Mouse (Mus musculus): ENCODE data around the gene Nt5dc2. TPM values are rescaled to one million over a fixed set of nuclear protein-coding genes. Genes with fewer than 3 reads are reported as not detected.

Nt5dc2 gene
- total RNA-seq (2014; fragmentation: Nextera tagmentation) (213 and 233 TPM in 2 replicates), total RNA-seq (2017) (136 and 175 TPM in 2 replicates), polyA plus RNA-seq (2012) (381 and 572 TPM in 2 replicates)

GRCm38 (mm10) chr14:31130236-31131220, at the start of gene Nt5dc2:
Nt5dc2 (plus strand) TSS chr14:31131053.
- H3K9me3 ChIP-seq (replicated peaks): no peaks in the 10 kb centered on the region
- DNase-seq (ENCODE audit: low spot score): peak; percentile 87
- TF ChIP-seq POLR2AphosphoS5 (IDR thresholded peaks at IDR 0.05; ENCODE audit: insufficient replicate concordance, low read depth, low read length) (no peak), CTCF (IDR thresholded peaks at IDR 0.05; ENCODE audit: low read depth, low read length) (no peak), GATA2 (IDR thresholded peaks at IDR 0.05; ENCODE audit: borderline replicate concordance, low read depth, low read length) (no peak), GATA1 (IDR thresholded peaks at IDR 0.05; ENCODE audit: borderline replicate concordance, low read length) (no peak), TAL1 (conservative IDR thresholded peaks at IDR 0.05; ENCODE audit: low read depth, low read length) (no peak)
- peak within 1 kb of the TSS; percentile 97 for H3K4me3 ChIP-seq (ENCODE audit: low read depth, low read length)
- peaks cover 78% of the 10 kb centered on the region for H3K4me1 ChIP-seq (ENCODE audit: insufficient read depth, low read depth, low read length)
- 0 out of 2 replicates have a peak, but pooled peaks have one; percentile 6 for ATAC-seq (ENCODE audit: extremely low read depth, insufficient number of reproducible peaks, low FRiP score, poor library complexity, severe bottlenecking)
- no peaks in the 10 kb centered on the region for H3K27me3 ChIP-seq (ENCODE audit: insufficient read depth, low read length)
- peaks cover 49% of the 10 kb centered on the region for H3K36me3 ChIP-seq (replicated peaks)

- Histone ChIP-seq H3K4me1 (ENCODE audit: insufficient read depth, low read depth, low read length) (peaks cover 51% of the 10 kb centered on the region), H3K36me3 (replicated peaks) (peaks cover 59% of the 10 kb centered on the region), H3K27me3 (ENCODE audit: insufficient read depth, low read length) (no peaks in the 10 kb centered on the region), H3K9me3 (replicated peaks) (no peaks in the 10 kb centered on the region), H3K4me3 (ENCODE audit: low read depth, low read length) (no peak overlapping the region)
- ATAC-seq (ENCODE audit: extremely low read depth, insufficient number of reproducible peaks, low FRiP score, poor library complexity, severe bottlenecking): no peak
- TF ChIP-seq POLR2AphosphoS5 (IDR thresholded peaks at IDR 0.05; ENCODE audit: insufficient replicate concordance, low read depth, low read length): no peak
- TF ChIP-seq GATA2 (IDR thresholded peaks at IDR 0.05; ENCODE audit: borderline replicate concordance, low read depth, low read length): no peak
- no peak for TF ChIP-seq CTCF (IDR thresholded peaks at IDR 0.05; ENCODE audit: low read depth, low read length)
- TF ChIP-seq GATA1 (IDR thresholded peaks at IDR 0.05; ENCODE audit: borderline replicate concordance, low read length): no peak
- TF ChIP-seq TAL1 (conservative IDR thresholded peaks at IDR 0.05; ENCODE audit: low read depth, low read length): no peak
- DNase-seq (ENCODE audit: low spot score): no peak
These were observed 49.7 kb upstream of the Nt5dc2 start for GRCm38 (mm10) chr14:31081147-31081546.

GRCm38 (mm10) chr14:31087433-31087832, 43.4 kb upstream of the Nt5dc2 start:
- peaks cover 75% of the 10 kb centered on the region for H3K36me3 ChIP-seq (replicated peaks)
- no peak overlapping the region for H3K4me3 ChIP-seq (ENCODE audit: low read depth, low read length)
- no peaks in the 10 kb centered on the region for H3K27me3 ChIP-seq (ENCODE audit: insufficient read depth, low read length)
- ATAC-seq (ENCODE audit: extremely low read depth, insufficient number of reproducible peaks, low FRiP score, poor library complexity, severe bottlenecking) (no peak), DNase-seq (ENCODE audit: low spot score) (no peak)
- H3K4me1 ChIP-seq (ENCODE audit: insufficient read depth, low read depth, low read length): peaks cover 19% of the 10 kb centered on the region
- TF ChIP-seq CTCF (IDR thresholded peaks at IDR 0.05; ENCODE audit: low read depth, low read length) (no peak), GATA1 (IDR thresholded peaks at IDR 0.05; ENCODE audit: borderline replicate concordance, low read length) (no peak), GATA2 (IDR thresholded peaks at IDR 0.05; ENCODE audit: borderline replicate concordance, low read depth, low read length) (no peak), TAL1 (conservative IDR thresholded peaks at IDR 0.05; ENCODE audit: low read depth, low read length) (no peak), POLR2AphosphoS5 (IDR thresholded peaks at IDR 0.05; ENCODE audit: insufficient replicate concordance, low read depth, low read length) (no peak)
- H3K9me3 ChIP-seq (replicated peaks): no peaks in the 10 kb centered on the region

GRCm38 (mm10) chr14:31088515-31088914, 42.3 kb upstream of the Nt5dc2 start:
- H3K9me3 ChIP-seq (replicated peaks): no peaks in the 10 kb centered on the region
- DNase-seq (ENCODE audit: low spot score) (no peak), ATAC-seq (ENCODE audit: extremely low read depth, insufficient number of reproducible peaks, low FRiP score, poor library complexity, severe bottlenecking) (no peak)
- TF ChIP-seq CTCF (IDR thresholded peaks at IDR 0.05; ENCODE audit: low read depth, low read length): no peak
- no peak for TF ChIP-seq GATA2 (IDR thresholded peaks at IDR 0.05; ENCODE audit: borderline replicate concordance, low read depth, low read length)
- TF ChIP-seq POLR2AphosphoS5 (IDR thresholded peaks at IDR 0.05; ENCODE audit: insufficient replicate concordance, low read depth, low read length): no peak
- TF ChIP-seq TAL1 (conservative IDR thresholded peaks at IDR 0.05; ENCODE audit: low read depth, low read length): no peak
- TF ChIP-seq GATA1 (IDR thresholded peaks at IDR 0.05; ENCODE audit: borderline replicate concordance, low read length): no peak
- H3K4me3 ChIP-seq (ENCODE audit: low read depth, low read length): no peak overlapping the region
- peaks cover 19% of the 10 kb centered on the region for H3K4me1 ChIP-seq (ENCODE audit: insufficient read depth, low read depth, low read length)
- H3K36me3 ChIP-seq (replicated peaks): peaks cover 75% of the 10 kb centered on the region
- H3K27me3 ChIP-seq (ENCODE audit: insufficient read depth, low read length): no peaks in the 10 kb centered on the region

- peaks cover 72% of the 10 kb centered on the region for H3K36me3 ChIP-seq (replicated peaks)
- no peak for TF ChIP-seq GATA1 (IDR thresholded peaks at IDR 0.05; ENCODE audit: borderline replicate concordance, low read length)
- no peak for TF ChIP-seq POLR2AphosphoS5 (IDR thresholded peaks at IDR 0.05; ENCODE audit: insufficient replicate concordance, low read depth, low read length)
- ATAC-seq (ENCODE audit: extremely low read depth, insufficient number of reproducible peaks, low FRiP score, poor library complexity, severe bottlenecking) (no peak), DNase-seq (ENCODE audit: low spot score) (no peak)
- no peaks in the 10 kb centered on the region for H3K9me3 ChIP-seq (replicated peaks)
- H3K4me3 ChIP-seq (ENCODE audit: low read depth, low read length): no peak overlapping the region
- H3K27me3 ChIP-seq (ENCODE audit: insufficient read depth, low read length): no peaks in the 10 kb centered on the region
- peaks cover 17% of the 10 kb centered on the region for H3K4me1 ChIP-seq (ENCODE audit: insufficient read depth, low read depth, low read length)
These were observed 40.9 kb upstream of the Nt5dc2 start for GRCm38 (mm10) chr14:31089918-31090317.

GRCm38 (mm10) chr14:31105156-31105555, 25.7 kb upstream of the Nt5dc2 start:
- TF ChIP-seq POLR2AphosphoS5 (IDR thresholded peaks at IDR 0.05; ENCODE audit: insufficient replicate concordance, low read depth, low read length) (no peak), GATA1 (IDR thresholded peaks at IDR 0.05; ENCODE audit: borderline replicate concordance, low read length) (no peak), TAL1 (conservative IDR thresholded peaks at IDR 0.05; ENCODE audit: low read depth, low read length) (no peak), CTCF (IDR thresholded peaks at IDR 0.05; ENCODE audit: low read depth, low read length) (no peak)
- peaks cover 5% of the 10 kb centered on the region for H3K4me1 ChIP-seq (ENCODE audit: insufficient read depth, low read depth, low read length)
- H3K27me3 ChIP-seq (ENCODE audit: insufficient read depth, low read length): no peaks in the 10 kb centered on the region
- H3K9me3 ChIP-seq (replicated peaks): no peaks in the 10 kb centered on the region
- H3K4me3 ChIP-seq (ENCODE audit: low read depth, low read length): no peak overlapping the region
- peaks cover 76% of the 10 kb centered on the region for H3K36me3 ChIP-seq (replicated peaks)
- ATAC-seq (ENCODE audit: extremely low read depth, insufficient number of reproducible peaks, low FRiP score, poor library complexity, severe bottlenecking): no peak
- no peak for DNase-seq (ENCODE audit: low spot score)

All from G1E (cell line).